Mouse (Mus musculus): Measurements from ENCODE around the gene Igf1r. TPM values are rescaled to one million over a fixed set of nuclear protein-coding genes. Genes with fewer than 3 reads are reported as not detected.

Gene Igf1r
- polyA plus RNA-seq, 1 experiment from 2014 or later, result 25.2 TPM

GRCm38 (mm10) chr7:67961567-67962267, 9.1 kb downstream of the Igf1r start:
- no peaks in the 10 kb centered on the region for H3K9me3 ChIP-seq
- H3K4me3 ChIP-seq, result 0 out of 2 replicates have a peak overlapping the region, but pooled peaks have one; percentile 6
- H3K36me3 ChIP-seq (replicated peaks), result peaks cover 2% of the 10 kb centered on the region; the same call in 1 of the 2 replicates
- no peak overlapping the region for H3K27ac ChIP-seq (replicated peaks)
- peaks cover 86% of the 10 kb centered on the region for H3K4me1 ChIP-seq
- no peaks in the 10 kb centered on the region for H3K27me3 ChIP-seq (replicated peaks; ENCODE audit: low read depth, poor library complexity, severe bottlenecking)
- 10% methylated on average over 14 of the region's 14 CpGs for WGBS
- peak; percentile 85 for DNase-seq (ENCODE audit: low spot score)

- no peaks in the 10 kb centered on the region for H3K9me3 ChIP-seq
- H3K27me3 ChIP-seq (replicated peaks; ENCODE audit: low read depth, poor library complexity, severe bottlenecking), result no peaks in the 10 kb centered on the region
- H3K4me3 ChIP-seq, result no peak overlapping the region
- DNase-seq (ENCODE audit: low spot score), result no peak
- 91% methylated on average over 3 of the region's 3 CpGs for WGBS
- H3K4me1 ChIP-seq, result peaks cover 87% of the 10 kb centered on the region
- H3K27ac ChIP-seq (replicated peaks), result no peak overlapping the region
- H3K36me3 ChIP-seq (replicated peaks), result peaks cover 7% of the 10 kb centered on the region; the same call in 1 of the 2 replicates
Observed at GRCm38 (mm10) chr7:67963691-67964090, 11.1 kb downstream of the Igf1r start.

GRCm38 (mm10) chr7:67968394-67968793, 15.8 kb downstream of the Igf1r start:
- H3K36me3 ChIP-seq (replicated peaks), result peaks cover 15% of the 10 kb centered on the region
- 84% methylated on average over 12 of the region's 12 CpGs for WGBS
- H3K27ac ChIP-seq (replicated peaks), result no peak overlapping the region
- no peak overlapping the region for H3K4me3 ChIP-seq
- peaks cover 84% of the 10 kb centered on the region for H3K4me1 ChIP-seq
- no peak for DNase-seq (ENCODE audit: low spot score)
- no peaks in the 10 kb centered on the region for H3K9me3 ChIP-seq
- no peaks in the 10 kb centered on the region for H3K27me3 ChIP-seq (replicated peaks; ENCODE audit: low read depth, poor library complexity, severe bottlenecking)

GRCm38 (mm10) chr7:67969076-67969475, 16.4 kb downstream of the Igf1r start:
- Histone ChIP-seq H3K9me3 (no peaks in the 10 kb centered on the region), H3K4me3 (no peak overlapping the region), H3K4me1 (peaks cover 86% of the 10 kb centered on the region), H3K27ac (replicated peaks) (no peak overlapping the region), H3K36me3 (replicated peaks) (peaks cover 15% of the 10 kb centered on the region), H3K27me3 (replicated peaks; ENCODE audit: low read depth, poor library complexity, severe bottlenecking) (no peaks in the 10 kb centered on the region)
- DNase-seq (ENCODE audit: low spot score), result no peak
- 75% methylated on average over 9 of the region's 9 CpGs for WGBS

- H3K27me3 ChIP-seq (replicated peaks; ENCODE audit: low read depth, poor library complexity, severe bottlenecking), result no peaks in the 10 kb centered on the region
- peak overlapping the region; percentile 30 for H3K4me3 ChIP-seq
- peak overlapping the region; percentile 79 for H3K27ac ChIP-seq (replicated peaks)
- H3K9me3 ChIP-seq, result no peaks in the 10 kb centered on the region
- 10% methylated on average over 15 of the region's 15 CpGs for WGBS
- H3K4me1 ChIP-seq, result peaks cover 64% of the 10 kb centered on the region
- peaks cover 8% of the 10 kb centered on the region for H3K36me3 ChIP-seq (replicated peaks)
- peak; percentile 46 for DNase-seq (ENCODE audit: low spot score)
Observed at GRCm38 (mm10) chr7:67973180-67974014, 20.8 kb downstream of the Igf1r start.

GRCm38 (mm10) chr7:67981956-67982355, 29.3 kb downstream of the Igf1r start:
- H3K4me3 ChIP-seq, result no peak overlapping the region
- no peaks in the 10 kb centered on the region for H3K36me3 ChIP-seq (replicated peaks)
- WGBS, result 43% methylated on average over 3 of the region's 3 CpGs
- H3K4me1 ChIP-seq, result peaks cover 70% of the 10 kb centered on the region
- H3K27me3 ChIP-seq (replicated peaks; ENCODE audit: low read depth, poor library complexity, severe bottlenecking), result no peaks in the 10 kb centered on the region
- DNase-seq (ENCODE audit: low spot score), result no peak
- no peak overlapping the region for H3K27ac ChIP-seq (replicated peaks)
- no peaks in the 10 kb centered on the region for H3K9me3 ChIP-seq

- H3K4me1 ChIP-seq, result peaks cover 72% of the 10 kb centered on the region
- H3K9me3 ChIP-seq, result no peaks in the 10 kb centered on the region
- no peak overlapping the region for H3K4me3 ChIP-seq
- no peaks in the 10 kb centered on the region for H3K27me3 ChIP-seq (replicated peaks; ENCODE audit: low read depth, poor library complexity, severe bottlenecking)
- 70% methylated on average over 8 of the region's 8 CpGs for WGBS
- DNase-seq (ENCODE audit: low spot score), result no peak
- peaks cover under 1% of the 10 kb centered on the region; the same call in 1 of the 2 replicates for H3K36me3 ChIP-seq (replicated peaks)
- no peak overlapping the region for H3K27ac ChIP-seq (replicated peaks)
Observed at GRCm38 (mm10) chr7:67982809-67983208, 30.2 kb downstream of the Igf1r start.

- no peaks in the 10 kb centered on the region for H3K9me3 ChIP-seq
- no peak for DNase-seq (ENCODE audit: low spot score)
- H3K27me3 ChIP-seq (replicated peaks; ENCODE audit: low read depth, poor library complexity, severe bottlenecking), result no peaks in the 10 kb centered on the region
- peaks cover 6% of the 10 kb centered on the region for H3K36me3 ChIP-seq (replicated peaks)
- peaks cover 67% of the 10 kb centered on the region for H3K4me1 ChIP-seq
- no peak overlapping the region for H3K4me3 ChIP-seq
- no peak overlapping the region for H3K27ac ChIP-seq (replicated peaks)
- WGBS, result 79% methylated on average over 7 of the region's 7 CpGs
Observed at GRCm38 (mm10) chr7:67983451-67983850, 30.8 kb downstream of the Igf1r start.

GRCm38 (mm10) chr7:67985003-67985416, 32.4 kb downstream of the Igf1r start:
- 83% methylated on average over 5 of the region's 5 CpGs for WGBS
- Histone ChIP-seq H3K4me3 (no peak overlapping the region), H3K4me1 (peaks cover 55% of the 10 kb centered on the region), H3K27ac (replicated peaks) (no peak overlapping the region), H3K9me3 (no peaks in the 10 kb centered on the region), H3K36me3 (replicated peaks) (peaks cover 20% of the 10 kb centered on the region), H3K27me3 (replicated peaks; ENCODE audit: low read depth, poor library complexity, severe bottlenecking) (no peaks in the 10 kb centered on the region)
- no peak for DNase-seq (ENCODE audit: low spot score)

GRCm38 (mm10) chr7:67985511-67985910, 32.9 kb downstream of the Igf1r start:
- H3K27ac ChIP-seq (replicated peaks), result no peak overlapping the region
- H3K4me1 ChIP-seq, result peaks cover 55% of the 10 kb centered on the region
- H3K27me3 ChIP-seq (replicated peaks; ENCODE audit: low read depth, poor library complexity, severe bottlenecking), result no peaks in the 10 kb centered on the region
- WGBS, result 69% methylated on average over 5 of the region's 5 CpGs
- no peak overlapping the region for H3K4me3 ChIP-seq
- H3K9me3 ChIP-seq, result no peaks in the 10 kb centered on the region
- no peak for DNase-seq (ENCODE audit: low spot score)
- H3K36me3 ChIP-seq (replicated peaks), result peaks cover 20% of the 10 kb centered on the region

GRCm38 (mm10) chr7:67986277-67986676, 33.6 kb downstream of the Igf1r start:
- Histone ChIP-seq H3K9me3 (no peaks in the 10 kb centered on the region), H3K27me3 (replicated peaks; ENCODE audit: low read depth, poor library complexity, severe bottlenecking) (no peaks in the 10 kb centered on the region), H3K4me1 (peaks cover 50% of the 10 kb centered on the region), H3K27ac (replicated peaks) (no peak overlapping the region), H3K4me3 (no peak overlapping the region), H3K36me3 (replicated peaks) (peaks cover 20% of the 10 kb centered on the region)
- no peak for DNase-seq (ENCODE audit: low spot score)
- WGBS, result 79% methylated on average over 10 of the region's 10 CpGs

- Histone ChIP-seq H3K4me1 (peaks cover 50% of the 10 kb centered on the region), H3K27me3 (replicated peaks; ENCODE audit: low read depth, poor library complexity, severe bottlenecking) (no peaks in the 10 kb centered on the region), H3K9me3 (no peaks in the 10 kb centered on the region), H3K36me3 (replicated peaks) (peaks cover 20% of the 10 kb centered on the region), H3K27ac (replicated peaks) (no peak overlapping the region), H3K4me3 (no peak overlapping the region)
- 88% methylated on average over 11 of the region's 11 CpGs for WGBS
- DNase-seq (ENCODE audit: low spot score), result no peak
Observed at GRCm38 (mm10) chr7:67986816-67987215, 34.2 kb downstream of the Igf1r start.

GRCm38 (mm10) chr7:67989376-67989775, 36.7 kb downstream of the Igf1r start:
- Histone ChIP-seq H3K4me3 (no peak overlapping the region), H3K27ac (replicated peaks) (no peak overlapping the region), H3K36me3 (replicated peaks) (peaks cover 20% of the 10 kb centered on the region), H3K27me3 (replicated peaks; ENCODE audit: low read depth, poor library complexity, severe bottlenecking) (no peaks in the 10 kb centered on the region), H3K4me1 (peaks cover 43% of the 10 kb centered on the region), H3K9me3 (no peaks in the 10 kb centered on the region)
- DNase-seq (ENCODE audit: low spot score), result no peak
- 73% methylated on average over 2 of the region's 2 CpGs for WGBS

Data from embryonic facial prominence, embryonic 10.5 days (tissue).